Mouse (Mus musculus) neural tube, embryonic 14.5 days (tissue): Measurements from ENCODE around the gene Prrt1. TPM values are rescaled to one million over a fixed set of nuclear protein-coding genes. Genes with fewer than 3 reads are reported as not detected.

ENCODE experiments used
- ATAC-seq: fragments of 200-750 bp; cut with Nextera tagmentation; 2 replicates; pipeline ENCODE4 v1.8.0; 2017; ENCODE audit warnings: low read depth, mild to moderate bottlenecking, moderate TSS enrichment, moderate library complexity
- H3K27ac ChIP-seq: fragments of 300-500 bp; sonication (generic); 2 replicates; pipeline ENCODE4 v1.5.1; 2014; ENCODE audit warnings: low read depth, mild to moderate bottlenecking, control low read depth, low read length, moderate library complexity, mixed read lengths
- H3K27me3 ChIP-seq: fragments of 300-500 bp; sonication (generic); 2 replicates; pipeline ENCODE4 v1.6.1; 2014; ENCODE audit warnings: low read length; ENCODE audit not compliant: control insufficient read depth, insufficient read depth
- H3K36me3 ChIP-seq: fragments of 300-500 bp; sonication (generic); 2 replicates; pipeline ENCODE4 v1.6.1; 2014; ENCODE audit warnings: low read length, mixed read lengths; ENCODE audit not compliant: control insufficient read depth, insufficient read depth
- H3K4me1 ChIP-seq: fragments of 300-500 bp; sonication (generic); 2 replicates; pipeline ENCODE4 v1.6.1; 2014; ENCODE audit warnings: low read length; ENCODE audit not compliant: control insufficient read depth, insufficient read depth
- H3K4me2 ChIP-seq: fragments of 300-500 bp; sonication (generic); 2 replicates; pipeline ENCODE4 v1.6.1; 2014; ENCODE audit warnings: mild to moderate bottlenecking, low read depth, low read length, control low read depth
- H3K4me3 ChIP-seq: fragments of 300-500 bp; sonication (generic); 2 replicates; pipeline ENCODE4 v1.5.1; 2014; ENCODE audit warnings: low read depth, low read length, control low read depth, mixed read lengths
- H3K9ac ChIP-seq: fragments of 300-500 bp; sonication (generic); replicated peaks from 2 replicates; pipeline ENCODE4 v1.6.1; 2014; ENCODE audit warnings: low read depth, mild to moderate bottlenecking, control low read depth, low read length, mixed read lengths
- H3K9me3 ChIP-seq: fragments of 300-500 bp; sonication (generic); 2 replicates; pipeline ENCODE4 v1.6.1; 2016; ENCODE audit warnings: low read length; ENCODE audit not compliant: control insufficient read depth
- WGBS: fragments of 180-500 bp; shearing (Covaris S2); extraction: QIAGEN DNeasy Blood & Tissue Kit; methylation state at CpG from one replicate; pipeline ENCODE4 v1.1.7; 2014; 5-methylcytosine and 5-hydroxymethylcytosine counted together
- polyA plus RNA-seq: library from polyadenylated mRNA; unstranded; fragments of >200 nt; fragmentation: Nextera tagmentation; extraction: Ambion mirVana; gene quantifications from 2 replicates; pipeline ENCODE4 v1.2.1, GENCODE M21; 2014

Prrt1 gene
- polyA plus RNA-seq, 1 experiment from 2014 or later: 9.3 TPM

DNA sequence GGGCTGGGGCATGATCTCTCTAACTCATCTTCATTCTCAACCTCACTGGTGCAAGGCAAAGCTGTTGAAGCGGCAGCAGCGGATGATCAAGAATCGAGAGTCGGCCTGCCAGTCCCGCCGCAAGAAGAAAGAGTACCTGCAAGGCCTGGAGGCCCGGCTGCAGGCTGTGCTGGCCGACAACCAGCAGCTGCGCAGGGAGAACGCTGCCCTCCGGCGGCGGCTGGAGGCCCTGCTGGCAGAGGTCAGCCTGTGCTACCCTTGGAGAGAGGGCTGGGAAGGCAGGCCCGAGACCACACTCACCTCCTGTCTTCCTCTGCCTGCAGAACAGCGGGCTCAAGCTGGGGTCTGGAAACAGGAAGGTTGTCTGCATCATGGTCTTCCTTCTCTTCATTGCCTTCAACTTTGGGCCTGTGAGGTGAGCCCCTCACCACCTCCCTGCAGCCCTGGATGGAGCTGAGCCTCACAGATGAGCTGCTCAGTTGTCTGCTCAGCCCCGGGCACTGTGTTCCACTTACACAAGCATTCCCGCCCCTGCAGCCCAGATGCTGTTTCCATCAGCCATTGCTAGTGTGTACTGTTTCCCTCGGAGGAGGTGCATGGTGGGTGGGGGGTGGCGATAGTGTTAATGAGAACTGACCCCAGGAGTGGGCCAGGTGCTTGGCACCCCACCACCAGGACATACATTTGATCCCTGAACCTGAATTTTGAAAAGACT lies 22.3 kb downstream of the Prrt1 start:
- peaks cover 9% of the 10 kb centered on the region for H3K4me1 ChIP-seq
- WGBS: 51% methylated on average over 17 of the region's 19 CpGs
- no peak overlapping the region for H3K9ac ChIP-seq
- no peaks in the 10 kb centered on the region for H3K27me3 ChIP-seq
- no peak for ATAC-seq
- H3K36me3 ChIP-seq: peaks cover 35% of the 10 kb centered on the region
- H3K4me2 ChIP-seq: no peak overlapping the region
- H3K27ac ChIP-seq: no peak overlapping the region
- H3K9me3 ChIP-seq: no peaks in the 10 kb centered on the region
- no peak overlapping the region for H3K4me3 ChIP-seq

DNA sequence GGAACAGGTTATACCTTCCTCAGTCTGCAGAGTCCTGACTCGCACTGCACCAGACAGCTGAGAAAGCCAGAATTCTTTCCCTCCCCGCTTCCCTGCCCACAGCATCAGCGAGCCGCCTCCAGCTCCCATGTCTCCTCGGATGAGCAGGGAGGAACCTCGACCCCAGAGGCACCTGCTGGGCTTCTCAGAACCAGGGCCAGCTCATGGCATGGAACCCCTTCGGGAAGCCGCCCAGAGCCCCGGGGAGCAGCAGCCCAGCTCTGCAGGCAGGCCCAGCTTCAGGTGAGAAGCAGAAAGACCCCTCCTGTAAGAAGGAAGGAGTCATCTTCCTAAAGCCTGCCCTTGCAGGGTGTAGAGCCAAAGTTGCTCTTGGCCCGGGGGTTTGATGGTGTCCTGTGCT lies 23.2 kb downstream of the Prrt1 start:
- H3K4me2 ChIP-seq: no peak overlapping the region
- 92% methylated on average over 10 of the region's 10 CpGs for WGBS
- no peak overlapping the region for H3K9ac ChIP-seq
- no peak overlapping the region for H3K4me3 ChIP-seq
- H3K4me1 ChIP-seq: peaks cover 8% of the 10 kb centered on the region
- H3K9me3 ChIP-seq: no peaks in the 10 kb centered on the region
- ATAC-seq: no peak
- H3K36me3 ChIP-seq: peaks cover 35% of the 10 kb centered on the region
- H3K27ac ChIP-seq: no peak overlapping the region
- no peaks in the 10 kb centered on the region for H3K27me3 ChIP-seq

DNA sequence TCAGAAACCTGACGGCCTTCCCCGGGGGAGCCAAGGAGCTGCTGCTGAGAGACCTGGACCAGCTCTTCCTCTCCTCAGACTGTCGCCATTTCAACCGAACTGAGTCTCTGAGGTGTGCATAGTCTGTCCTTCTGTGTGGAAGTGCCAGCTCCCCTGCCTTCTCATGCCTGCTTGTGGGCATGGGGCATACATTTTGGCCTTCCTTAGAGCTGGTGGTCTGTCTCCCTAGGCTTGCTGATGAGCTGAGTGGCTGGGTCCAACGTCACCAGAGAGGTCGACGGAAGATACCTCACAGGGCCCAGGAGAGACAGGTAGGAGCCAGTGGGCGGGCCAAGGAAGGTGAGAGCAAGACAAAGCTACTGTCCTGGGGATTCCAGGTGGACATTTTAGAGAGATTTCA lies 23.7 kb downstream of the Prrt1 start:
- Histone ChIP-seq H3K9me3 (no peaks in the 10 kb centered on the region), H3K4me1 (peaks cover 4% of the 10 kb centered on the region), H3K27ac (no peak overlapping the region), H3K4me3 (no peak overlapping the region), H3K36me3 (peaks cover 35% of the 10 kb centered on the region), H3K27me3 (no peaks in the 10 kb centered on the region), H3K9ac (no peak overlapping the region), H3K4me2 (no peak overlapping the region)
- 92% methylated on average over 8 of the region's 8 CpGs for WGBS
- ATAC-seq: no peak

DNA sequence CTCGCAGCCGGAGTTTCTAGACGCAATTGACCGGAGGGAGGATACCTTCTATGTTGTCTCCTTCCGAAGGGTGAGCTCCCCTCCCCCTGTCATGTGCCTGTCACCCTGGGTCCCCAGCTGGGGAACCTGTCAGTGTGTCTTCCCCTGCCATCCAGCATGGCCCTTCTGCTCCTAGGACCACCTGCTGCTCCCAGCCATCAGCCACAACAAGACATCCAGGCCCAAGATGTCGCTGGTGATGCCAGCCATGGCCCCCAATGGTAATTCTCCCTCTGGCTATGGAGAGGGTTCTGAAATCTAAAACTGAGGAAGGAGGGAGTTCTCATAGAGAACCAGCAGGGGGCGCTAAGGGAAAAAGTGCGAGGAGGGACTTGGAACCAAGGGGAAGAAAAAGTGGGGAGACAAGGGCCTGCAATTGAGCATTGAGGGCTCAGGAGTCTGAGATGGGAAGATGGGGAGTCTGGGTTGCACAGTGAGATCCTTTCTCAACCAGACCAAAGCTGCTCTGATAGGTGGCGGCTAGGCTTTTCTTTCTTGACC lies 24.5 kb downstream of the Prrt1 start:
- H3K4me1 ChIP-seq: no peaks in the 10 kb centered on the region
- WGBS: 63% methylated on average over 9 of the region's 9 CpGs
- H3K4me3 ChIP-seq: no peak overlapping the region
- no peaks in the 10 kb centered on the region for H3K9me3 ChIP-seq
- peaks cover 35% of the 10 kb centered on the region for H3K36me3 ChIP-seq
- H3K27ac ChIP-seq: no peak overlapping the region
- ATAC-seq: no peak
- no peak overlapping the region for H3K9ac ChIP-seq
- H3K4me2 ChIP-seq: no peak overlapping the region
- H3K27me3 ChIP-seq: no peaks in the 10 kb centered on the region

DNA sequence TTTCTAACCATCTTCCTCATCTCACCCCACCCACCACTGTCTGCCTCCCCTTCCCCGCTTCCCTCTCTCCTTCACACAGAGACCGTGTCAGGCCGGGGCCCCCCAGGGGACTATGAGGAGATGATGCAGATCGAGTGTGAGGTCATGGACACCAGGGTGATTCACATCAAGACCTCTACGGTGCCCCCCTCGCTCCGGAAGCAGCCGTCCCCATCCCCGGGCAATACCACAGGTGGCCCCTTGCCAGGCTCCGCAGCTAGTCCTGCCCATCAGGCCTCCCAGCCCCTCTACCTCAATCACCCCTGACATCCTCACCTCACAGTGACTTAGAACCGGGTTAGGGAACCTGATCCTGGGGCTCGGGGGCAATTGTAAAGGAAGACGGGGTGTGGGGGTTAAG lies 25.1 kb downstream of the Prrt1 start:
- Histone ChIP-seq H3K27ac (no peak overlapping the region), H3K27me3 (no peaks in the 10 kb centered on the region), H3K4me3 (no peak overlapping the region), H3K4me1 (no peaks in the 10 kb centered on the region), H3K9me3 (no peaks in the 10 kb centered on the region), H3K4me2 (no peak overlapping the region), H3K36me3 (peaks cover 35% of the 10 kb centered on the region), H3K9ac (no peak overlapping the region)
- 91% methylated on average over 13 of the region's 13 CpGs for WGBS
- no peak for ATAC-seq

DNA sequence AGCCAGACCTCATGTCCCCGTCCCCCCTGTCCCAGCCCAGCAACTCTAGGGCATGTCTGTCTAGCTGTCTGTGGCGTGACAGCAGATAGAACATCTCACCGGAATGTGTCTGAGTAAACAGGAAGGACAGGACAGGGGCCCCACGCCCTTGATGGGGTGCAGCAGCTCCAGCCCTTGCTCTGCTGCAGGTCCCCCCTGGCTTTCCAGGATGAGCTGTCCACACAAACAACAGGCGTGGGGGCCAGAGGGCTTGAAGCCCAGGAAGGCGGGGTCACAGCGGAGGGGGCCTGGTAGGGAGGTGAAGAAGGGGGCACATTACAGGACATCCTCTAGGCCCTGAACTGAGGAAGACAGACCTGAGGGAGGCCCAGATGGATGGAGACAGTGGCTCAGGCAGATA lies 25.8 kb downstream of the Prrt1 start:
- ATAC-seq: 0 out of 2 replicates have a peak, but pooled peaks have one; percentile 9
- Histone ChIP-seq H3K36me3 (peaks cover 34% of the 10 kb centered on the region), H3K27me3 (no peaks in the 10 kb centered on the region), H3K9ac (no peak overlapping the region), H3K4me1 (no peaks in the 10 kb centered on the region), H3K4me2 (no peak overlapping the region), H3K4me3 (no peak overlapping the region), H3K9me3 (no peaks in the 10 kb centered on the region), H3K27ac (0 out of 2 replicates have a peak overlapping the region, but pooled peaks have one; percentile 22)
- 85% methylated on average over 7 of the region's 7 CpGs for WGBS

DNA sequence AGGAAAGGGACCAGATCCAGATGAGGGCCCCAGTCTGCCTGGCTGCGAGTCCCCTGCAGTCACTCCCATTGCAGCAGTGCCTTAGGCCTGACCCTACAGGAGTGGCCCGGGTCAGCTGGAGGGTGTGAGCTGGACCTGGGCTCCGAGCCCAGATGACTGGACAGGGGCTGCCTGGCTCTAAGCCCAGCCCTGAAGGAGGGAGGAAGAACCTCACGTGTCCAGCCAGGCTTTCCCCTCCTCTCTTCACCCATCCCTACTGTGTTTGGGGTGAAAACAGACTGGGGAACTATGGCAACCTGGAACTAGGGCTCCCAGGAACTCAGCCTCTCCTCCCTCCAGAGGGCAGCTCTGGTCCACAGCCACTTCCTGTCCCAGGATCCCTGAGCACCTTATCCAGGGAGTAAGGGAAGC lies 26.3 kb downstream of the Prrt1 start:
- Histone ChIP-seq H3K27me3 (peaks cover 1% of the 10 kb centered on the region; the same call in 1 of the 2 replicates), H3K9ac (no peak overlapping the region), H3K36me3 (peaks cover 30% of the 10 kb centered on the region), H3K4me2 (no peak overlapping the region), H3K4me1 (no peaks in the 10 kb centered on the region), H3K9me3 (no peaks in the 10 kb centered on the region), H3K4me3 (no peak overlapping the region), H3K27ac (no peak overlapping the region)
- WGBS: 57% methylated on average over 4 of the region's 4 CpGs
- ATAC-seq: peak; percentile 33; the same call in 1 of the 2 replicates

DNA sequence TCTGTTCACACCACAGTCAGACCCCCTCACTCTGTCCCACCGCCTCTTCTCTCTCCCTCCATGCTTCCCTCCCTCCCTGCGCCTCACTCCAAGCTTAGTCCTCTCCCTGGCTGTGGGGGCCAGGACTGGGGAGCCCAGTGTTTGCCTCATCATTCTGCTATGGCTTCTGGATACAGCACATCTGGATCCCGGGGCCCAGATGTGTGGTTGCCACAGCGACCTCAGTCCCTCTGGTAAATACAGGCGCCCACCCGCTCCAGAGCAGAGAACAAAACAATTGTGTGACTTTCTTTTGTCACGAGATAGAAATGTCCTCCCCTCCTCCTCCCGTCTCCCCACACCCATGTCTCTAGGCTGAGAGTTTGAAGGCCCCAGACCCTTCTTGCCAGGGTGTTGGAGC lies 27.3 kb downstream of the Prrt1 start:
- no peaks in the 10 kb centered on the region for H3K9me3 ChIP-seq
- no peak for ATAC-seq
- H3K9ac ChIP-seq: no peak overlapping the region

DNA sequence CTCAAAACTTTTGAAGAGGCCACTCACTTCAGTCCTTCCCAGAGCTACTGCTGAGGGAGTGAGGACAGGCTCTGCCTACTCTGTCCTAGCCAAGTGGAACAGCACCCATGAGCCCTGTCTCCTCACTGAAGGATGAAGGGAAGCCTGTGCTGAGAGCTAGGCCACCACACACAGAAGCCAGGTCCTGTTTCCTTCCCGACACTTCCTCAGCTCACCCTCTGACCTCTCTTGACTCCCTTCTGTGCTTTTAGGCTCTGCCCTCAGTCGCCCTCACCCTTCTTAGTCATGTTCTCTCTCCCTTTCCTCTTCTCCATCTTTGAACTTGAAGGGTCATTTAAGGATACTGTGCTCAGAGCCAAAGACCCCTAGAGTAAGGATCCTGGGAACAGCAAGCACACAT lies 27.9 kb downstream of the Prrt1 start:
- Histone ChIP-seq H3K36me3 (peaks cover 14% of the 10 kb centered on the region), H3K9ac (no peak overlapping the region), H3K27ac (no peak overlapping the region), H3K4me1 (no peaks in the 10 kb centered on the region), H3K9me3 (no peaks in the 10 kb centered on the region), H3K4me3 (no peak overlapping the region), H3K27me3 (peaks cover 7% of the 10 kb centered on the region; the same call in 1 of the 2 replicates), H3K4me2 (no peak overlapping the region)
- WGBS: 42% methylated on average over 2 of the region's 2 CpGs
- ATAC-seq: no peak

More for the DNA sequence above, 27.3 kb downstream of the Prrt1 start:
- Histone ChIP-seq H3K36me3 (peaks cover 19% of the 10 kb centered on the region), H3K27ac (no peak overlapping the region), H3K4me1 (no peaks in the 10 kb centered on the region), H3K4me3 (no peak overlapping the region), H3K27me3 (peaks cover 7% of the 10 kb centered on the region; the same call in 1 of the 2 replicates), H3K4me2 (no peak overlapping the region)
- 45% methylated on average over 8 of the region's 8 CpGs for WGBS
